Mouse (Mus musculus): ENCODE results near the gene Zfp451.

- TF ChIP-seq CTCF (IDR thresholded peaks at IDR 0.05; ENCODE audit: borderline replicate concordance, control insufficient read depth, extremely low read depth, insufficient read depth, low read length, poor library complexity): no peak
- TF ChIP-seq POLR2A (IDR thresholded peaks at IDR 0.05; ENCODE audit: control insufficient read depth, extremely low read depth, insufficient read depth, low read length, poor library complexity): no peak
Measured at GRCm38 (mm10) chr1:33734001-33734685, 80.3 kb downstream of the Zfp451 start.
